Mouse (Mus musculus): Measurements from ENCODE around the gene Wwox.

DNA sequence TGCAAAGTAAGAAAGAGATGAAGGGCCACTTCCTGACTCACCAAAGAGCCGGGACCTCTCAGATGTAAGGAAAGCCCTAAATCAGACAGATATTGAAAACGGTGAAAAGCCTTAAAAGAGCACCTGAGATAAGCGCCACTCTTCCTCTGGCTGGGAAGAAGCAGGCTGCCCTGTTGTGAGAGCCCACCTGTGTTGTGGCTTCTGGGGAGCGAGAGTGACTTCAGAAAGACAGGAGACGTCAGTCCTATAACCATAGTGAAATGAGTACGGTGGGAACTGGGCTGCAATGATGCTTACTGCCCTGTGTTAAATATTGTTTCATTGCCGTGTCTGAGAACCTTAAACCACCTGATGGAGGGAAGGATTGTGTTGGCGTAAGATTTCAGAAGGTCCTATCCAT, 431.0 kb downstream of the Wwox start:
- TF ChIP-seq CTCF (IDR thresholded peaks at IDR 0.05; ENCODE audit: low read depth) (no peak), EP300 (IDR thresholded peaks at IDR 0.05; ENCODE audit: low read depth) (no peak)

Data from liver, embryonic 14.5 days (tissue).